Mouse (Mus musculus) myocyte (in vitro differentiated cells): ENCODE measurements at regions not wholly inside any gene's neighbourhood (a gene's known extent, or its start where the extent isn't known, plus 50 kb on each side); places are given as distances from the start of the nearest gene placed in this dataset.

Experiments used
- H3K27me3 ChIP-seq: one replicate; pipeline ENCODE4 v1.6.1; 2011; ENCODE audit not compliant: control insufficient read depth, insufficient read depth, insufficient read length
- H3K36me3 ChIP-seq: one replicate; pipeline ENCODE4 v1.6.1; 2011; ENCODE audit not compliant: control insufficient read depth, insufficient read depth
- H3K4me2 ChIP-seq: one replicate; pipeline ENCODE4 v1.6.1; 2011; ENCODE audit warnings: low read depth, control low read depth
- H3K4me3 ChIP-seq: one replicate; pipeline ENCODE4 v1.5.1; 2011; ENCODE audit warnings: mild to moderate bottlenecking, control low read depth, moderate library complexity
- H3K79me2 ChIP-seq: one replicate; pipeline ENCODE4 v1.6.1; 2011; ENCODE audit not compliant: control insufficient read depth, insufficient read depth
- H3ac ChIP-seq: one replicate; pipeline ENCODE4 v1.6.1; 2011; ENCODE audit not compliant: control insufficient read depth, insufficient read length
- CEBPB ChIP-seq: IDR thresholded peaks from 2 replicates; pipeline ENCODE4 v1.6.1; 2011; ENCODE audit warnings: mild to moderate bottlenecking, moderate library complexity; ENCODE audit not compliant: poor library complexity, insufficient read depth, severe bottlenecking
- E2F4 ChIP-seq: IDR thresholded peaks from one replicate; pipeline ENCODE4 v1.6.1; 2011; ENCODE audit warnings: mild to moderate bottlenecking, control low read depth, moderate library complexity; ENCODE audit not compliant: insufficient read depth
- MAX ChIP-seq: IDR thresholded peaks from one replicate; pipeline ENCODE4 v1.6.1; 2011; ENCODE audit warnings: low read depth, mild to moderate bottlenecking, control low read depth
- MYOD1 ChIP-seq, 3 experiments: IDR thresholded peaks; one replicate each; pipeline ENCODE4 v1.6.1; 2011; ENCODE audit warnings: control low read depth in 2 of 3, low read depth in 2 of 3, mild to moderate bottlenecking in 2 of 3, moderate library complexity in 1 of 3; ENCODE audit not compliant: insufficient read length in 2 of 3, control insufficient read depth in 1 of 3
- MYOG ChIP-seq, 3 experiments: IDR thresholded peaks; one replicate each; pipeline ENCODE4 v1.6.1; 2011; ENCODE audit warnings: control low read depth in 2 of 3, low read depth in 2 of 3, mild to moderate bottlenecking in 2 of 3; ENCODE audit not compliant: insufficient read length in 2 of 3, control insufficient read depth in 1 of 3, insufficient read depth in 1 of 3
- POLR2A ChIP-seq: IDR thresholded peaks from one replicate; pipeline ENCODE4 v1.6.1; 2011; ENCODE audit warnings: low read depth, mild to moderate bottlenecking, control low read depth, moderate library complexity; ENCODE audit not compliant: insufficient read length
- POLR2AphosphoS2 ChIP-seq: IDR thresholded peaks from one replicate; pipeline ENCODE4 v1.6.1; 2011; ENCODE audit warnings: low read depth, control low read depth; ENCODE audit not compliant: insufficient read length
- REST ChIP-seq: IDR thresholded peaks from one replicate; pipeline ENCODE4 v1.6.1; 2011; ENCODE audit warnings: mild to moderate bottlenecking, control low read depth, moderate library complexity; ENCODE audit not compliant: insufficient read depth, insufficient read length
- SRF ChIP-seq: IDR thresholded peaks from one replicate; pipeline ENCODE4 v1.6.1; 2011; ENCODE audit warnings: low read depth; ENCODE audit not compliant: control insufficient read depth, insufficient read length
- TCF12 ChIP-seq: IDR thresholded peaks from one replicate; pipeline ENCODE4 v1.6.1; 2011; ENCODE audit warnings: mild to moderate bottlenecking, control low read depth; ENCODE audit not compliant: poor library complexity, insufficient read depth, severe bottlenecking
- TCF3 ChIP-seq: IDR thresholded peaks from one replicate; pipeline ENCODE4 v1.6.1; 2011; ENCODE audit warnings: low read depth, control low read depth; ENCODE audit not compliant: insufficient read length
- USF1 ChIP-seq: IDR thresholded peaks from one replicate; pipeline ENCODE4 v1.6.1; 2011; ENCODE audit warnings: low read depth, mild to moderate bottlenecking, control low read depth, moderate library complexity

GRCm38 (mm10) chr10:45889381-45889951, 311.8 kb downstream of the Hace1 start:
- H3K4me2 ChIP-seq = no peak overlapping the region
- H3K79me2 ChIP-seq = no peaks in the 10 kb centered on the region
- no peak overlapping the region for H3ac ChIP-seq
- no peaks in the 10 kb centered on the region for H3K27me3 ChIP-seq
- no peaks in the 10 kb centered on the region for H3K36me3 ChIP-seq
- H3K4me3 ChIP-seq = no peak overlapping the region
- TF ChIP-seq REST (no peak), MYOD1 (IDR thresholded peaks at IDR 0.05; ENCODE audit: control insufficient read depth in 1 of 3, insufficient read length in 2 of 3, low read depth in 2 of 3) (no peak), USF1 (no peak)

DNA sequence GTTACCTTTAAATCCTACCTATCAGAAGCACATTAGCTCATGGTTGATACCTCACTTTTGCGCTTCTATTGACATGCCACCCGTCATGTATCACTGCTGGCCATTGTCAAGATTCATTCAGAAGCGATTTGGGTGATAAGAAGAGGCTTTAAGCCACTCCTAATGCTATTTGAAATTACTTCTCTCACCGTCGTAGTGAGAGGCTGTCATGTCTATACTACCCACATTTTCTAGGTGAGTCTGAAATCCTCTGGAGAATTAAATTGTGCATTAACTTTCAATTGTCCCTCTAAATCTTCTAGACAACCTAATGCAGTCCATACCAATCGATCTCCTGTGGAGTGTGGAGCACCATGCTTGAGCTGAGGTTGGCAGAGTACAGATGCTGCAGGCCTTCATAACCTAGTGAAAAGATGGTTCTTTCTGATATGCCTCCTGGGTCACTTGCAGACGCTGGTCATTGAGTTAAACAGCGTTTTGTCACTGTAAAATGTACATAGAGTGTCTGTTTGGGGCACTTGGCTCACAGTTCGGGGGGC, 312.5 kb downstream of the Hace1 start:
- H3ac ChIP-seq = no peak overlapping the region
- H3K79me2 ChIP-seq = no peaks in the 10 kb centered on the region
- no peaks in the 10 kb centered on the region for H3K36me3 ChIP-seq
- no peaks in the 10 kb centered on the region for H3K27me3 ChIP-seq
- H3K4me3 ChIP-seq = no peak overlapping the region
- TF ChIP-seq SRF (no peak), REST (no peak), E2F4 (no peak), MYOD1 (IDR thresholded peaks at IDR 0.05; ENCODE audit: control insufficient read depth in 1 of 3, insufficient read length in 2 of 3, low read depth in 2 of 3) (no peak), POLR2A (no peak), MYOG (IDR thresholded peaks at IDR 0.05; ENCODE audit: control insufficient read depth in 1 of 3, insufficient read depth in 1 of 3, insufficient read length in 2 of 3, low read depth in 2 of 3) (no peak), USF1 (no peak), MAX (no peak), TCF3 (no peak), TCF12 (no peak), POLR2AphosphoS2 (no peak), CEBPB (no peak)
- no peak overlapping the region for H3K4me2 ChIP-seq

DNA sequence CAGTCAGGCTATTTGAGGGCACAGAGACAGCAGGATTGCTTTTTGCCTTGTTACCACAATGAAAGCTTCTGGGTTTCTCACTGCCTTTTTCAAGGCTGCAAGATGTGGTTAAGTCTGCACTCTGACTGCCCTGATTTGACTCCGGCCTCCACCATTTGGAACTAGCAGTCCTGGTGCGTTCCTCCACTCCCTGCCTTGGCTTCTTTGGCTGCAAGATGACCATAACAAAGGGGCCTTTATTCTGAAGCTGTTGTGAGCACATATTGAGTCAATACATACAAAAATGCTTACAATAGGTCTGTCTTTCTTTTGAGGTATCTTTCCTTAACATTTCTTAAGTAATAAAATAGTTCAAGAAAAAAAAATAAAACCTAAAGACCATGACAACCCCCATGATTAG, 314.8 kb downstream of the Hace1 start:
- H3ac ChIP-seq = no peak overlapping the region
- H3K4me2 ChIP-seq = no peak overlapping the region
- H3K4me3 ChIP-seq = no peak overlapping the region
- no peaks in the 10 kb centered on the region for H3K27me3 ChIP-seq
- no peaks in the 10 kb centered on the region for H3K79me2 ChIP-seq
- TF ChIP-seq CEBPB (no peak), MYOG (IDR thresholded peaks at IDR 0.05; ENCODE audit: control insufficient read depth in 1 of 3, insufficient read depth in 1 of 3, insufficient read length in 2 of 3, low read depth in 2 of 3) (no peak), MYOD1 (IDR thresholded peaks at IDR 0.05; ENCODE audit: control insufficient read depth in 1 of 3, insufficient read length in 2 of 3, low read depth in 2 of 3) (no peak), TCF3 (no peak), REST (no peak), POLR2A (no peak), SRF (no peak)
- no peaks in the 10 kb centered on the region for H3K36me3 ChIP-seq

DNA sequence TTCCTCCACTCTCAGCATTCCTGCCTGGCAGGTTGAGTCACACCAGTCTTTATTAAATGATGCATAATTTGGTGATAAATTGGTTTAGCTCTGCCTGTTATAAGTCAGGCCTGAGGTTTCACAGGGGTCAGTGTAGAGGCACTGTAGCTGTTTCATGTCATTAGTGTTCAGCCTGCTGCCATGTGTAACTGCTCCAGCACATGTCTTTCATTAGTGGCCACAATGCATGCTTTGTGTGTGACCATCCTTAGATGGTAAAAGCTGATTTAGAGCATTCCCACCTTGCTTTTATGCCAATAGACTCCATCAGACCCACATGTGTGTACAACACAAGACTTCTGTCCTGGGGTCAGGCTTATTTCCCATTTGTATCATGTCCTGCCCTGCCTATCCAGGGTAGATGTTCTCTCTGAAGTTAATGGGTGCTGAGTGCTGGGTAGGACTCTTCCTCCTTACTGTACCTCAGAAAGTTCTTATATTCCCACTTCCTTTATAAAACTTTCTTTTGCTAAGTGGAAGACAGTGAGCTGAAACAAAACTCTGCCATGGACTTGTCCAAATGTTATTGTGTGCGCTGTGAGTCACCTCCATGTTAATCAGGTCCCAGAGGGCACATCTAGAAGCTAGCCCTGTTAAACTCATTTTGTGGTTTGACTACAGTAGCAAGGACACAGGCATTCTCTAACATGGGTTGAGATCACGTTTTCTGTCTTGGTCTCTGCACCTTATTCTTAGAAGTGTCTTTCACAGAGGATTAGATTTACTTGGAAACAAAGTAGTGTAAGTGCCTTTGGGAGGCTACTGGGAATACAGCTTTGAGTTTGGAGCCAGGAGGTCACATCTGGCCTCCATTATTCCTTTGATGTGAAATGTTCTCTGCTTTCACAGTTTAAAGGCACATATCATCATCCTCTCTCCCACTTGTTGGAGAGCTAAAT, 316.5 kb downstream of the Hace1 start:
- no peak overlapping the region for H3ac ChIP-seq
- H3K36me3 ChIP-seq = no peaks in the 10 kb centered on the region
- H3K4me3 ChIP-seq = no peak overlapping the region
- H3K79me2 ChIP-seq = no peaks in the 10 kb centered on the region
- H3K27me3 ChIP-seq = no peaks in the 10 kb centered on the region
- no peak for TF ChIP-seq POLR2A
- no peak for TF ChIP-seq E2F4
- TF ChIP-seq MYOD1 (IDR thresholded peaks at IDR 0.05; ENCODE audit: control insufficient read depth in 1 of 3, insufficient read length in 2 of 3, low read depth in 2 of 3) = no peak
- no peak for TF ChIP-seq USF1
- no peak for TF ChIP-seq TCF3
- TF ChIP-seq TCF12 = no peak
- TF ChIP-seq MAX = no peak
- no peak for TF ChIP-seq REST
- TF ChIP-seq SRF = no peak
- no peak for TF ChIP-seq POLR2AphosphoS2
- TF ChIP-seq CEBPB = no peak
- TF ChIP-seq MYOG (IDR thresholded peaks at IDR 0.05; ENCODE audit: control insufficient read depth in 1 of 3, insufficient read depth in 1 of 3, insufficient read length in 2 of 3, low read depth in 2 of 3) = no peak
- no peak overlapping the region for H3K4me2 ChIP-seq
